ENCODE assay signal across 8 mouse cellular contexts in the genomic region with DNA sequence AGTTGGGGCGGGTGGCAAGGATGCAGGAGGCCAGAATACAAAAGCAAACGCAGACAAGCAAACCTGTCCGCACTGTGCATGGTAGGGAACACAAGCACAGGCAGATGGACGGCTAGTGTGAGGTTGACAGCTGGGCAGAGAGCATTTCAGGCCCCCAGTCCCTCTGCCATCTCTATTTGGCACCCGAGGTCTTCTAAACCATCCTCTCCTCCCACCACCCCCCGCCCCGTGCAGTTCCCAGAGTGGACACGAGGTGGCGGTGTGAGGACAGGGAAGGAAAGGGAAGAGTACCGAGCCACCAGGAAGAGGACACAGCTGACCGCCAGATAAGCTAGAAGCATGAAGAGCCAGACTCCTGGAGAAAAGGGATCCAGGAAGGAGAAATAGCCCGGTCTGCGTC. TPM values are rescaled to one million over a fixed set of nuclear protein-coding genes. Genes with fewer than 3 reads are reported as not detected.
DNase-seq lines count a peak whose midpoint lies in the region.

No protein-coding gene starts in this region.

- DNase-seq in CD8-positive naive resting alpha-beta T cell, adult 2 months (ENCODE audit: low read depth in 2 of 2, low spot score in 2 of 2), result peak; percentile 48 to 59
- DNase-seq in adrenal gland, postnatal 14 days, result peak; percentile 89
- peak; percentile 89 for DNase-seq in embryo, embryonic 9.5 days (ENCODE audit: extremely low spot score)
- peak; percentile 16 for DNase-seq in heart, adult 8-10 months (ENCODE audit: low spot score)
- DNase-seq in layer of hippocampus, adult 18-20 months (ENCODE audit: low spot score in 2 of 2), result peak; percentile 77 to 80
- peak; percentile 46 for DNase-seq in lung, postnatal 36 days
- peak; percentile 71 for DNase-seq in retina, postnatal 7 days (ENCODE audit: low read depth, low spot score)
- DNase-seq in urinary bladder, postnatal 10 days (ENCODE audit: low spot score), result peak; percentile 26

RNA-seq across cellular contexts. Expression of a gene that starts 42.5 kb away (rescaled TPM):
- total RNA-seq in adrenal gland, postnatal 14 days (2021), result 43.2 and 51.3 TPM in 2 replicates
- total RNA-seq in heart, adult 8-10 months (2022), result 10 to 100 TPM; 19.8 to 24.7 (median 21.0) TPM
- 10 to 100 TPM; 57.3 to 60.6 TPM for total RNA-seq in layer of hippocampus, adult 18-20 months (2021)

Comparison
In these comparisons a context has a peak if more than half of its experiments do, and no peak if none do; other contexts are left out.
1. Peak in every context shown above with its lines: DNase-seq.
2. DNase-seq: peak in every context shown above with its lines; median percentile 89 in adrenal gland, postnatal 14 days; 89 in embryo, embryonic 9.5 days; 78 in layer of hippocampus, adult 18-20 months; 71 in retina, postnatal 7 days; 54 in CD8-positive naive resting alpha-beta T cell, adult 2 months; 46 in lung, postnatal 36 days; 26 in urinary bladder, postnatal 10 days; 16 in heart, adult 8-10 months.